Mouse (Mus musculus) CH12.LX (cell line): ENCODE data around the gene Efr3b. TPM values are rescaled to one million over a fixed set of nuclear protein-coding genes. Genes with fewer than 3 reads are reported as not detected.

Experiments used
- DNase-seq: peaks from one replicate; pipeline ENCODE4 v3.0.0-alpha.2; 2013; ENCODE audit errors: extremely low read depth
- H3K27ac ChIP-seq: 2 replicates; pipeline ENCODE4 v1.5.1; 2012; ENCODE audit warnings: low read depth, mild to moderate bottlenecking, control low read depth, moderate library complexity; ENCODE audit not compliant: insufficient read depth
- H3K27me3 ChIP-seq: replicated peaks from 2 replicates; pipeline ENCODE3; 2012; ENCODE audit warnings: inconsistent platforms
- H3K36me3 ChIP-seq, 2 experiments: replicated peaks in 1 of 2; 2 replicates each; pipeline versions ENCODE3 to v1.6.1; 2012; ENCODE audit warnings: inconsistent platforms in 1 of 2, low read length in 1 of 2, mild to moderate bottlenecking in 1 of 2, mixed read lengths in 1 of 2, moderate library complexity in 1 of 2; ENCODE audit not compliant: control insufficient read depth in 1 of 2, insufficient read depth in 1 of 2
- H3K4me1 ChIP-seq, 2 experiments: 2 replicates each; pipeline ENCODE4 v1.6.1; 2012; ENCODE audit warnings: inconsistent platforms in 1 of 2, moderate library complexity in 1 of 2; ENCODE audit not compliant: insufficient read depth in 2 of 2, control insufficient read depth in 1 of 2
- H3K4me2 ChIP-seq: 2 replicates; pipeline ENCODE4 v1.6.1; 2012; ENCODE audit warnings: low read depth, mild to moderate bottlenecking, control low read depth; ENCODE audit not compliant: poor library complexity, insufficient read depth, severe bottlenecking
- H3K4me3 ChIP-seq, 3 experiments: fragments of 150-350 bp in 1 of 3; sonication (generic) in 1 of 3; replicated peaks in 1 of 3; 2 replicates each; pipeline versions ENCODE3 to v1.5.1; 2011 to 2012; ENCODE audit warnings: low read depth in 2 of 3, low read length in 2 of 3, mild to moderate bottlenecking in 2 of 3, moderate library complexity in 2 of 3, control low read depth in 1 of 3, improper control_type of control experiment in 1 of 3, inconsistent platforms in 1 of 3, mixed read lengths in 1 of 3; ENCODE audit not compliant: poor library complexity in 1 of 3
- H3K79me2 ChIP-seq: replicated peaks from 2 replicates; pipeline ENCODE4 v1.6.1; 2012; ENCODE audit warnings: mild to moderate bottlenecking, moderate library complexity; ENCODE audit not compliant: control insufficient read depth, poor library complexity, insufficient read depth, severe bottlenecking; ENCODE audit errors: extremely low read depth
- H3K9ac ChIP-seq: 2 replicates; pipeline ENCODE4 v1.6.1; 2012; ENCODE audit warnings: low read depth, mild to moderate bottlenecking, control low read depth, moderate library complexity; ENCODE audit not compliant: insufficient read depth
- H3K9me3 ChIP-seq: replicated peaks from 2 replicates; pipeline ENCODE3; 2012; ENCODE audit warnings: low read length, inconsistent platforms, mixed read lengths
- CTCF ChIP-seq, 2 experiments: IDR thresholded peaks in 1 of 2; conservative IDR thresholded peaks in 1 of 2; 2 replicates each; pipeline ENCODE4 v1.5.1; 2011 to 2012; ENCODE audit warnings: low read depth in 2 of 2, low read length in 2 of 2, improper control_type of control experiment in 1 of 2, inconsistent platforms in 1 of 2, mild to moderate bottlenecking in 1 of 2, moderate library complexity in 1 of 2
- E2F4 ChIP-seq: IDR thresholded peaks from 2 replicates; pipeline ENCODE4 v1.6.1; 2011; ENCODE audit warnings: low read depth, low read length, improper control_type of control experiment; ENCODE audit not compliant: insufficient replicate concordance
- EP300 ChIP-seq: IDR thresholded peaks from 2 replicates; pipeline ENCODE4 v1.6.1; 2011; ENCODE audit warnings: low read length, improper control_type of control experiment
- ETS1 ChIP-seq: conservative IDR thresholded peaks from 2 replicates; pipeline ENCODE4 v1.6.1; 2012; ENCODE audit warnings: low read depth, mild to moderate bottlenecking, inconsistent platforms, low read length, improper control_type of control experiment, moderate library complexity
- IRF4 ChIP-seq: IDR thresholded peaks from 2 replicates; pipeline ENCODE4 v1.6.1; 2014; ENCODE audit warnings: low read depth, mild to moderate bottlenecking, inconsistent platforms, low read length, improper control_type of control experiment
- JUN ChIP-seq: IDR thresholded peaks from 2 replicates; pipeline ENCODE4 v1.6.1; 2011; ENCODE audit warnings: low read depth, mild to moderate bottlenecking, low read length, improper control_type of control experiment, moderate library complexity; ENCODE audit not compliant: insufficient read depth
- JUND ChIP-seq: conservative IDR thresholded peaks from 2 replicates; pipeline ENCODE4 v1.6.1; 2011; ENCODE audit warnings: low read depth, low read length, improper control_type of control experiment
- KAT2A ChIP-seq: IDR thresholded peaks from 2 replicates; pipeline ENCODE4 v1.6.1; 2012; ENCODE audit warnings: low read length, improper control_type of control experiment, inconsistent platforms; ENCODE audit not compliant: insufficient replicate concordance
- MAX ChIP-seq: IDR thresholded peaks from 2 replicates; pipeline ENCODE4 v1.6.1; 2011; ENCODE audit warnings: low read length, improper control_type of control experiment
- MEF2A ChIP-seq: IDR thresholded peaks from 2 replicates; pipeline ENCODE4 v1.6.1; 2014; ENCODE audit warnings: low read depth, mild to moderate bottlenecking, inconsistent platforms, low read length, improper control_type of control experiment, borderline replicate concordance
- MXI1 ChIP-seq: IDR thresholded peaks from 2 replicates; pipeline ENCODE4 v1.6.1; 2011; ENCODE audit warnings: mild to moderate bottlenecking, low read depth, low read length, improper control_type of control experiment
- NRF1 ChIP-seq: IDR thresholded peaks from 2 replicates; pipeline ENCODE4 v1.6.1; 2014; ENCODE audit warnings: low read depth, mild to moderate bottlenecking, inconsistent platforms, low read length, improper control_type of control experiment, moderate library complexity
- POLR2AphosphoS2 ChIP-seq: IDR thresholded peaks from 2 replicates; pipeline ENCODE4 v1.6.1; 2011; ENCODE audit warnings: low read depth, low read length, improper control_type of control experiment
- RCOR1 ChIP-seq: conservative IDR thresholded peaks from 2 replicates; pipeline ENCODE4 v1.6.1; 2012; ENCODE audit warnings: low read depth, mild to moderate bottlenecking, inconsistent platforms, low read length, improper control_type of control experiment
- SIN3A ChIP-seq: IDR thresholded peaks from 2 replicates; pipeline ENCODE4 v1.6.1; 2012; ENCODE audit warnings: low read length, improper control_type of control experiment, inconsistent platforms
- SMC3 ChIP-seq: IDR thresholded peaks from 2 replicates; pipeline ENCODE4 v1.6.1; 2011; ENCODE audit warnings: low read depth, low read length, improper control_type of control experiment
- ZC3H11A ChIP-seq: IDR thresholded peaks from 2 replicates; pipeline ENCODE4 v1.6.1; 2012; ENCODE audit warnings: low read depth, mild to moderate bottlenecking, inconsistent platforms, low read length, improper control_type of control experiment
- ZKSCAN1 ChIP-seq: IDR thresholded peaks from 2 replicates; pipeline ENCODE4 v1.6.1; 2012; ENCODE audit warnings: low read depth, inconsistent platforms, low read length, improper control_type of control experiment, borderline replicate concordance
- ZMIZ1 ChIP-seq: IDR thresholded peaks from 2 replicates; pipeline ENCODE4 v1.6.1; 2012; ENCODE audit warnings: low read depth, mild to moderate bottlenecking, inconsistent platforms, low read length, improper control_type of control experiment
- dilution Hi-C: fragments of 300-500 bp; cut with MboI; formaldehyde crosslinking; loops from 2 replicates; pipeline ENCODE4 v1.14.3; 2020; ENCODE audit warnings: low sequenced_read_pairs; ENCODE audit not compliant: extremely low pct_unique_long_range_greater_than_20kb, extremely low pct_ligation_motif_present
- in situ Hi-C: fragments of 300-500 bp; cut with MboI; formaldehyde crosslinking; loops from 3 replicates; pipeline ENCODE4 v1.14.3; 2019; ENCODE audit warnings: low sequenced_read_pairs, low pct_ligation_motif_present, low pct_unique_long_range_greater_than_20kb, mixed read lengths
- polyA plus RNA-seq: library from polyadenylated mRNA; unstranded; fragments of >175 nt; gene quantifications from 2 replicates; pipeline ENCODE4 v1.2.1, GENCODE M21; 2012; ENCODE audit warnings: low read depth; ENCODE audit not compliant: insufficient read length
- total RNA-seq, 2 experiments: library from RNA; depleted of rRNA; stranded (reverse); fragments of 300-350 nt in 1 of 2; fragments of >200 nt in 1 of 2; gene quantifications; 2 replicates each; pipeline ENCODE4 v1.2.3; 2012 to 2014

The Efr3b gene
- total and polyA plus RNA-seq, 3 experiments = 0.68 to 2.1 (median 0.82) TPM

DNA sequence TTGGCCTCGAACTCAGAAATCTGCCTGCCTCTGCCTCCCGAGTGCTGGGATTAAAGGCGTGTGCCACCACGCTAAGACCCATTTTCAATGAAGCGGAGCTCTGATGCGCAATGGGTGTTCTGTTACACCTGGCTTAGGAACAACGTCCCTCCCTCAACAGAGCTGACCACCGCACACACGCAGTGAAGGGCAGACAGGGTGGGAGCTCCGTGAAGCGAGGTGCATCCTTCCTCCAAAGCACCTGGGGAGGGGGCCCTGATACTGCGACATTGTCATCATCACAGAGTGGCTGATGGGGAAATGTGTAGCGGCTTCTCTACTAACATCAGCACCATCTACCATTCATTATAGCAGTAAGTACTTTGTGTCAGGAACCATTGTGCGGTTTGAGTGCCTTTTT lies 15.2 kb downstream of the Efr3b start:
- H3K4me1 ChIP-seq = peaks cover 5 to 8% of the 10 kb centered on the region in 2 experiments; a peak in 2 of 4 replicates
- in situ Hi-C loops (no loop called here), dilution Hi-C loops (no loop called here)
- no peak overlapping the region for H3K4me3 ChIP-seq
- no peak overlapping the region for H3K9ac ChIP-seq
- H3K27me3 ChIP-seq = no peaks in the 10 kb centered on the region
- no peaks in the 10 kb centered on the region for H3K9me3 ChIP-seq
- H3K36me3 ChIP-seq = no peaks in the 10 kb centered on the region
- TF ChIP-seq EP300 = no peak
- TF ChIP-seq POLR2AphosphoS2 = no peak
- no peak for TF ChIP-seq CTCF (conservative IDR thresholded peaks at IDR 0.05 in 1 of 2, IDR thresholded peaks at IDR 0.05 in 1 of 2; ENCODE audit: low read depth in 2 of 2, low read length in 2 of 2)
- no peak for TF ChIP-seq SIN3A
- no peak for TF ChIP-seq ZC3H11A
- no peak for TF ChIP-seq NRF1
- TF ChIP-seq MXI1 = no peak
- TF ChIP-seq RCOR1 = no peak
- TF ChIP-seq MAX = no peak
- TF ChIP-seq ZKSCAN1 = no peak
- no peak for TF ChIP-seq KAT2A
- TF ChIP-seq SMC3 = no peak
- TF ChIP-seq JUND = no peak
- no peak for TF ChIP-seq IRF4
- TF ChIP-seq ZMIZ1 = no peak
- TF ChIP-seq E2F4 = no peak
- DNase-seq = no peak
- no peaks in the 10 kb centered on the region for H3K79me2 ChIP-seq
- H3K4me2 ChIP-seq = no peak overlapping the region
- no peak overlapping the region for H3K27ac ChIP-seq

GRCm38 (mm10) chr12:4022845-4023244 lies 15.9 kb downstream of the Efr3b start:
- TF ChIP-seq MEF2A = peak; percentile 97
- TF ChIP-seq SMC3 = no peak
- TF ChIP-seq MAX = no peak
- peak; percentile 76 for TF ChIP-seq IRF4
- 0 out of 2 replicates have a peak, but pooled peaks have one; percentile 31 for TF ChIP-seq EP300
- TF ChIP-seq JUN = peak; percentile 39; the same call in 1 of the 2 replicates
- TF ChIP-seq ETS1 = peak; percentile 22; the same call in 1 of the 2 replicates
- no peak for TF ChIP-seq RCOR1
- Histone ChIP-seq H3K79me2 (no peaks in the 10 kb centered on the region), H3K4me1 (peaks cover 5 to 8% of the 10 kb centered on the region in 2 experiments; a peak in 2 of 4 replicates), H3K27me3 (no peaks in the 10 kb centered on the region), H3K4me3 (no peak overlapping the region), H3K27ac (no peak overlapping the region), H3K9ac (no peak overlapping the region), H3K36me3 (no peaks in the 10 kb centered on the region), H3K4me2 (no peak overlapping the region), H3K9me3 (no peaks in the 10 kb centered on the region)
- dilution Hi-C loops (no loop called here), in situ Hi-C loops (no loop called here)
- DNase-seq = no peak
